Mouse (Mus musculus) cerebellum, adult (tissue): ENCODE data around the gene Osgep.
"Not testable (repeated sequence)": the region's sequence is repeated elsewhere in the genome, so short reads cannot be mapped to it uniquely, and the experiment has no call there.

Experiments
- ATAC-seq: cut with Nextera tagmentation; 2 replicates; pipeline ENCODE4 v1.9.2; 2017; ENCODE audit warnings: mild to moderate bottlenecking, moderate library complexity, mixed read lengths; ENCODE audit not compliant: insufficient number of reproducible peaks, low FRiP score, low TSS enrichment

The Osgep gene

DNA sequence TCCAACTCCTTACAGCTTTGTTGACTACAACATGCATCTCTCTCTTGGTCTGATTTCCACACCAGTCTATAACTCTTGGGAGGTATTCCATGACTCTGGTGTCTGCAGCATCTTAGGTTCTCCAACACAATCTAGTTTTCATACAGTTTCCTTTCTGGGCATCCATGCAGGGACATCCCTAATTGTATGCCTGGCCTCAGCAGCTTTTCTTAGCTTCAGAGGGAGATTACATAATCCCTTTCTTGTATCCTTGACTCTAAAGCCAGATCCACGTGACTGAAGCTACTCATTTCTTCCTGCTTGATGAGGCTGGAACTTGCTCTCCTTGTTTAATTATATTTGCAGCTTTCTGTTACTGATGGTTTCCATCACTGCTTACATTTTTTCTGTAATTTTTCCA, 12.0 kb upstream of the Osgep start:
- no peak for ATAC-seq

DNA sequence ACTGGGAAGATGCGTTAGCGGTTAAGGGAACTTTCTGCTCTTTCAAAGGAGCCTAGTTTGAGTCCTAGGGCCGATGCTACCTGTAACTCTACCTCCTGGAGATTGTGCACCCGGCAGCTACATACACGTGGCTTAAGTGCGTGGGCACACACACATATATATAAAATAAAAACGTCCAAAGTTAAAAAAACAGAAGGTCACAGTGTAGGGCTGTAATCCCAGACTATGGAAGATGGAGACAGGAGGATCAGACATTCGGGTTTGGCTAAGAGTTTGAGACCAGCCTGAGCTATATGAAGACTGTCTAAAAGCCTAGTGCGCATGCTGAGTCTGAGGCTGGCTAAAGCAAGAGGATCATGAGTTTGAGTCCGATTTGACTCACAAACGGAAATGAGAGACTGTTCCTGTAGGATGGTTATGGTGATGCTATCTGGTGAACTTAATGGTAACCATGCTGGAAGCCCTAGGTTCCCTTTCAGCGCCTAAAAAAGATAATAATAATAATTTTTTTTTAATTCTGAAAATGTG, 6.9 kb upstream of the Osgep start:
- no peak for ATAC-seq

DNA sequence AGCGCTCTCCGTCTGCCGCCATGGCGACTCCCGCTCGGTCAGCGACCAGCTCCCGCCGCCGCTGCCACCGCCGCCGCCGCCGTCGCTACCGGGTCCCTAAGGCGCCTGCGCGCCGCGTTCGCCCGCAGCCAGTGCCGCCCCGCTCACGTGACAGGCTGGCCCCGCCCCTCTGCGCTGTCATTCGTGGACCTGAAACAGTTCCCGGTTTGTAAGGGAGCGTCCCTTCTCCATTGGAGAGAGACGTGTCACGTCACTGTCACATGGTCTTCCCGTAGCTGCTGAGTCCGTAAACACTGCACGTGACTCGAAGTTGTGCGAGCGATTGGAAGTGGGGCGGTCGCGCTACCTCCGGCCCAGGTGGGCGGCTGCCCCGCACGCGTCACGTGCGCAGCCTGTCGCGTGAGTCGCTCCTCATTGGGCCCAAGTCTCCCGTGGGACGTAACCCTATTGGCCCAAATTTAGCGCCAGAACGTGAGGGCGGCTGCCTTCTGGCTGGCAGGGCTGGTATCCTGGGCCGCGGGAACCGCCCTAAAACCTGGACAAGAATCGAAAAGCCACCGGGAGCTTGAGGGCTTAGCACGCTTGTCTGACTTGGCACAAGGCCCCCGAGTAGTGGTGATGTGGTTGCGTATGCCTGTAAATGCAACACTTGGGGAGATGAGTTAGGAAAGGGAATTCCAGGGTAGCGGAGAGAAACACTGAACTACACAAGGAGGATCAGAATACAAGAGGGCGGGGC, 6.2 kb upstream of the Osgep start, which contains the start of the genes Pip4p1 and Pnp:
Gene Pip4p1 (minus strand): TSS at position 103 of the 739 bp plus-strand sequence.
Gene Pnp (plus strand): TSS at position 329 of the 739 bp plus-strand sequence.
- peak; percentile 95 for ATAC-seq

DNA sequence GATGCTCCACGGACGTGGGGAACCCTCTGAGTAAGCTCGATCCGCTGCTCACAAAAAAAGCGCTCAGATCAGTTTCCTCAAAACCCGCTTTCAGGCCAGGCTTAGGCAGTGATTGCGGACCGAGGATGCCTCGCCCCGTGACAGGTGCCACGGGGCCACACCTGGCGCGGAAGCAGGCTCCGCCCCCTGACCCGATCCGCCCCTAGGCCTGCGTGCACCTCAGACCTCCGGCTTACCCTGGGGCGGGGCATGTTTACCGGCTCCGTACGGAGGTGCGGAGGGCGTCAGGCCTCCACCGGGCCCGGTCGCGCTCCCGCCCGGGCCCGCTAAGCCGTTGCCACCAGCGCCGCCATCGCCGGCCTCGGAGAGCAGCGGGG, 5.7 kb upstream of the Osgep start:
- peak; percentile 63 for ATAC-seq

DNA sequence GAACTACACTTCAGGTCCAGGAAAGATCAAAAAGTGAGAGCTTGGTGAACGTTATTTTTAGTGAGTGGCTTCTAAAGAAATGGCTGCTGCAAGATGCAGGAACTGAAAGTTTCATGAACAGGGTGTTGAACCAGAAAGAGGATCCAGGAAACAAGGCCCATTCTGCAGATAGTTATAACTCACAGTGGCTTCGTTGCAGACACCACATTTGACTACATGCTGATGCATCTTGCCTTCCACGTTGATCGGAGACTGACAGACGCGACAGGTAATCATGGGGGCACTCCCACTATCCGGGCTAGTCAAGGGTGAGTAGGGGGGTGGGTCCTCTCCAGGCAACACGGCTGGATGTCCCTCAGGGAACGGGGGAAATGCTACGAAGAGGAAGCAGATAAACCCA, 5.3 kb upstream of the Osgep start:
- ATAC-seq: no peak

DNA sequence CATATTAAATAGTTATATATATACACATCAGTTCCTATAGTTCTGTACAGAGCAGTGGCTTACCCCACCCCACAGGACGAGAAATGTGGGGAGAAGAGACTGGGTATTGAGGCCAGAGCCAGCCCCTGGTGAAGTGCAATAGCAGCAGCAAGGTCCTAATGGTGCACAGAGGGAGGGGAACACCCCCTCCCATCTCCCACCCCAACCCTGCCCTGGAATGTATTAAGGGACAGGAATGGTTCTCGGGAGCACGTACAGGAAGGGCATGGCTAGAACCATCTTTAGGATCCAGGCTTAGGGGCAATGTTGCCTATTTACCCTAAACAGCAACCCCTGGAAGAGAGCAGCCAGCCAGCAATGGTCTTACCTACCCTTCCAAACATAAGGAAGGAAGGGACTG, 2.7 kb upstream of the Osgep start:
- ATAC-seq: no peak

DNA sequence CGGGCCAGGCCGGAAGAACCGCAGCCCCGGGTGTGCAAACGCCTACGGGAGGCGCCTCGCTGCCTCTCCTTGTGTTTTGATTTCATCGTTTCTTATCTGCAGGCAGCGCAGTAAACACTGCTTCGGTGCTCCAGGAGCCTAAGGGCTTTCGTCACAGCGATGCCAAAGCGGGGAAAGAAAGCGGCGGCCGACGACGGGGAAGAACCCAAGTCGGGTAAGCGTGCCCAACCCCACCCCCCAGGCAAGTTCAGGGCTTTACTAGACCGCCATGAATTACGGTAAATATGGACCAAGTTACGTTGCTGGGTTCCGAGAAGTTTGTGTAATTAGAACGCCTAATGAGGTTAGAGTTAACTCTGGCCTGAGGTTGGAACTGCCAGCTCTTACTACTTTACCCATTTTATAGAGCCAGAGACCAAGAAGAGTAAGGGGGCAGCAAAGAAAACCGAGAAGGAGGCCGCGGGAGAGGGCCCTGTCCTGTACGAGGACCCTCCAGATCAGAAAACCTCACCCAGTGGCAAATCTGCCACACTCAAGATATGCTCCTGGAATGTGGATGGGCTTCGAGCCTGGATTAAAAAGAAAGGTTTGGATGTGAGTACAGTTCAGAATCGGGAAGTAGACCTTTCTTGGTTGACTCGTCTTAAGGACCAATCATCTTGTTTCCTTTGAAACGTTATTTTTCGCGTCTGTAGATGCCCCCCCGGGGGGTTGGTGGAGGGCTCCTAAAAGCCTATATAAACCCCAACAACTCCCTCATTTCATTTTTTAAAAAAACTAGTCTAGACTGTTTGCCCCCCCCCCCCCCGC, 623 bp upstream of the Osgep start:
- no peak for ATAC-seq

DNA sequence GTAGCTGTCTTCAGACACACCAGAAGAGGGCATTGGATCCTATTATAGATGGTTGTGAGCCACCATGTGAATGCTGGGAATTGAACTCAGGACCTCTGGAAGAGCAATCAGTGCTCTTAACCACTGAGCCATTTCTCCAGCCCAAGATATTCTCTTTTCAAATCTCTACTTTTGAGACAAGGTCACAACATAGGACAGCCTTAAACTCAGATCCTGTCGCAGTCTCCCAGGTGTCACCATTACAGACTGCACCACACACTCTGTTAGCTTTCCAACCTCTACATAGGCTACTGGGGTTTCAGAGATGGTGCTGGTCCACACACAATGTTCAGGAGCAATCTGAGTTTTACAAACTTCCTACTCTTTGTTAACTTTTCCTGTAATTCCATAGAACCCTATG, 1.3 kb downstream of the Osgep start:
- ATAC-seq: not testable (repeated sequence)

DNA sequence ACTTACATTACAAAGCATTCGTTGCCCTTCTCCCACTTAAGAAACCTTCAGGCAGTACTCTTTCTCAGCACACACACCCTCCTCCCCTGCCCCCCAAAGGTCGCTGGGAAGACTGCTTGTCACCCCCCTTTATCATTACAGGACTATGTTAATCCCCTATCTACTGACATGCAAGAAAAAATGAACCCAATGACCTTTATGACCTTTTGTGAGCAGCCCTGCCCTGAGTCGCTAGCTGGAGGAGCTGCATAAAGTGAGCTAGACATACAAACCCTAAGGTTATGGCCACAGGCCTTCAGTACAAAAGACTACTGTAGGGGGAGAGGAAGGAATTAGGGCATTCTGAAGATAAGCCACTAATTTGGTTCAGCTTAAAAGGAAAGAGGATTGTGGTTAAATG, 13.3 kb downstream of the Osgep start:
- ATAC-seq: no peak

DNA sequence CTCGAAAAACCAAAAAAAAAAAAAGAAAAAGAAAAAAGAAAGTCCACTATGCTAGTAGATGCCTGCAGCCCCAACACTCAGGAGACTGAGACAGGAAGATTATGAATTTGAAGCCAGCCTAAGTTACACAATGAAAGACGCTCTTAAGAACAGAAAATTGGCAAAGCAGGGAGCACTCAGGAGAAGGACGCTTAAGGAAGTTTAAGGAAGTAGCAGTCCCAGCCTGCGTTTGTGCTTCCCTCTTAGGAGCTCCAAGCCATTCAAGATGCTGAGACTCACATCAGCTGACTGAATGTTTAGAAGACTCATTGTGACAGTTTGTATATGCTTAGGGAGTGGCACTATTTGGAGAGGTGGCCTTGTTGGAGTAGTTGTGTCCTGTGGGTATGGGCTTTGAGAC, 16.6 kb downstream of the Osgep start:
- ATAC-seq: no peak

DNA sequence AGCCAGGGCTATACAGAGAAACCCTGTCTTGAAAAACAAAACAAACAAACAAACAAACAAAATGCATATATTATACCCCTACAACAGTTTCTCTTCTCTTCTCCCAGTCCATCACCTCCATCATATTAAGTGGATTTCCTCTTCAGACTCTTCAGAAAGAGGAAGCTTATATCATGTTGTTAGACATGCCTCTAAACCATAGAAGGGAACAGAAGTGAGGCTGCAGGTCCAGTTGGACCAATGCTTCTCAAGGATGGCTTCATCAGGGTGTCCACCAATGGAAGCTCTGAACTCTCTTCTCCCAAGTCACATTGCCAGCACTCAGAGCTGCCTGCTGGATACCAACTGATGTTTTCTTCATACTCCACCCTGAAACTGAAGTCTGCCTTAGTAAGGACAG, 19.4 kb downstream of the Osgep start:
- not testable (repeated sequence) for ATAC-seq

DNA sequence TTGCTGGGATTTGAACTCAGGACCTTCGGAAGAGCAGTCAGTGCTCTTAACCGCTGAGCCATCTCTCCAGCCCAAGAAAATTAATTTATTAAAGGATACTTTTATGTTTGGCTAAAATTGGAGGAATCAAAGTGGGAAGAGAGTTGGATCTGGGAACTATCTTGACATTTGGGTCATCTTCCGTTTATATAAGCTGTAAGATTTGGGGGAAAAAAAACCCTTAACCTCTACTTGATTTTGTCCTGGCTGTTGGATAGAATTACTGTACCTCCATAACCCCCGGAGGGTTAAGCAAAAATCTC, 19.9 kb downstream of the Osgep start:
- ATAC-seq: no peak

DNA sequence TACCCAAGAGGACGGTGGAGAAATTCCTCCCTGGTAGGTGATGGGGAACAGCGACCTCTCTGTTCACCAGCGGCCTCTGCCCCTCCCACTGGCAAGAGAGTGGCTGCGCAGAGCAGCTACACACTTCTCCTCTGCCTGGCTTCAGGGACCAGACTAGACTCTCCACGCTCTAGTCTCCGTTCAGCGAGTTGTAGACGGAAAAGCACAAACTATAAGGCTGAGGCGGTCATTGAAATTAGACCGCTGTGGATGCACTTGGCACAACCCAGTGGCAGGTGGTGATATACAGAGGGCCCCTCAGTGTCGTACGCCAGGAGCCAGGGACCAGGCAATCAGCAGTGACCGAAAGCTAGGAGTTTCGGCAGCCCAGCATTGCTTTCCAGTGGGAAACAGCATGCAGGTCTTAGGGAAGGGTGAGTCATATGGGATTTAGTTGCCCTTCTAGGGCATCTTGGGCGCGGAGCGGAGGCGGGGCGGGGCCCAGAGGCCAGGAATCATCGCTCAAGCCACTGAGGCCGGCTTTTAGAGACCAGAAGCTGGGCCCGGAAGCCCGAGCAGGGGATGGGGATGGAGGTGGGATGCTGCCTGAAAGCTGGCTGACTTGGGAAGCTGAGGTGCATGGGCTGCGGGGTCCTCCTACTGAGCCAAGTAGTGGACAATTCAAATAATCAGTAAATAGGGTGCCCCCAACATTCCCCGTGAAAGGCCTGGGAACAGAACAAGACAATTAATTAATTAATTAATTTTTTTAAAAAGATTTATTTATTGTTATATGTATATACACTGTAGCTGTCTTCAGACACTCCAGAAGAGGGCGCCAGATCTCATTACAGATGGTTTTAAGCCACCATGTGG, 20.5 kb downstream of the Osgep start:
- peak; percentile 99 for ATAC-seq

DNA sequence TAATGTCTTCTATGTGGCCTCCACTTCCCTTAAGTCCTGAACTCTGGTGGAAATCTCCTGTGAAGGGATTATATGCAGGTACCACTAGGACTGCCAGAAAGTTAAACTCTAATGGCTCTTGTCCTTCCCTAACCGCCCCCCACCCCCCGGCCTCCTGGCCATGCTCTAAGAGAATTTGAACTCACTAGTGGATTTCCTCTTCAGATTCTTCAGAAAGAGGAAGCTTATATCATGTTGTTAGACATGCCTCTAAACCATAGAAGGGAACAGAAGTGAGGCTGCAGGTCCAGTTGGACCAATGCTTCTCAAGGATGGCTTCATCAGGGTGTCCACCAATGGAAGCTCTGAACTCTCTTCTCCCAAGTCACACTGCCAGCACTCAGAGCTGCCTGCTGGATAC, 26.7 kb downstream of the Osgep start:
- not testable (repeated sequence) for ATAC-seq

DNA sequence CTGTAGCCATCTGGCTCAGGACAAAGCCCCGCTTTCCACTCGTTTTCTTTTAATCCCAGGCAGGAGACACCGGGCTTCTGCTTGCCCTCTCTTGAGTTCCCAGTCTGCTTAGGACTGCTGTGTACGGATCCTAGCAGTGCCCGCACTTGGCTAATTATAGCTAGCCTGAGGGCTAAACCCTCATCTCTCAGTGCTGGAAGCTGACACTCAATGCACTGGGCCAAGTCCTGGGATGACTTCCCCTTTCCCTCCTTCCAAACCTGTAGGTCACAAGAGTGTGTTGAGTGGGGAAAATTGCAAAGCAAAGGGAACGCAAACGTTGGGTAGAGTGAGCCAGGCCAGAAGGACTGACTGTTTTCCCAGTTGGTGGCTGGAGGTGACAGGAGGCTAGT, 27.3 kb downstream of the Osgep start, which contains the start of gene Klhl33:
Gene Klhl33 (minus strand): TSS at position 134 of the 392 bp plus-strand sequence.
- ATAC-seq: peak; percentile 46

DNA sequence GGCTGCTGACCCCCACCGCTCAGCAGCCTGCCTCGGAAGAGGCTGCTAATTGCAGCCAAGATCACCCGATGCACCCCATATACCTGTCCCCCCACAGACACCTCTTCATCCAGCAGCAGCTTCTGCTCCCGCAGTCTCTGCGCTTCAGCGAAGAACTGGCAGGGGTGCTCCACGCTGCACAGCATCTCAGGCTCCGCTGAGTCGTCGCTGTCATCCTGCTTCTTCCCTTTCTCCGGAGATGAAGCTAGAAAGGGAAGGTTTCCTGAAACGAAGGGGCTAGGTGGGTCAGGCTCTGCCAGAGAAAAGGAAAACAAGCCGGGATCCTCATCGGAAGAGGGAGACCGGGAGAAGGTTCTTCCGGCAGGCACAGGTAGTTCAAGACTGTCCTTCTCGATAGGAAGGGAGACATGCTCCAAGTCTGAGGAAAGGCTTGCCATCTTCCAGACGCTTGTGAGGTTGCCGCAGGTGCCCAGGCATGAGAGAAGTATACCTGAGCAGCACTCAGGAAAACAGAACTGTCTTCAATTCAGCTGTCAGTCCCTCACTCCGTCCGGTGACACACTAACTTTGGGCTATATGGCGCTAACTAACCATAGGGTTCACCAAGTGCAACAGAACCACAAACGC, 27.8 kb downstream of the Osgep start:
- ATAC-seq: peak; percentile 51

DNA sequence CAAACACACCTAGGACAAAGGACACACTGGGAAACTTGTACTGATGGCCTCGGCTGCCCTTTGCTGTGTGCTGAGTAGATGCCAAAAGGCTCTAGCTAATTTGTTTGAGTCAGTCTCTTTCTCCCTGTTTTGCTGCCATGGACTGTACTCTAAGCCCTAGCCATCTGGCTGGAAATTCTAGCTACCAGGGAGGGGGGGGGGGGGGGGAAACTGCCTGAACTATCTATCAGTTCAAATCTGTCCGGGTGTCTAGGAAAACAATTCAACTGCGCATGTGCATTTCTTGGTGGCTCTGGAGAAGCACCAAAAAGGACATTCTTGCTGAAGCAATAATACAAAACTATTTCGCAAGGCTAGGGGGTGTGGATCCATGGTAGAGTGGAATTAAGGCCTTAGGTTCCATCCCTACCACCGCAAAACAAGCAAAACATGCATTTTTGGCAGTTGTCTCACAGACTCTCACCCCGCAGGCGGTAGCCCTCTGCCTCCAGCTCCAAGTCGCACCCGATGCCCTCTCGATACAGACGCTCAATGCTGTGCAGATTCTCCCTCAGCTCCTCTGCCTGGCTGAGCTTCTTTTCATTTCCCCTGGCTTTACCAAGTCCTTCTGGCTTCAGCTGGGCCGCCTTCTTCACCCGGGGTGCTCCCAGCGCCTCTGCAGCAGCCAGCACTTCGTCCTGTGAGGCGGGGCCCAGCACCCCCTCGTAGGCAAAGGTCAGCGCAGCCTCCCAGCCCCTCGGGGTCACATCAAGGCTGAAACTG, 28.5 kb downstream of the Osgep start:
- peak; percentile 73 for ATAC-seq

DNA sequence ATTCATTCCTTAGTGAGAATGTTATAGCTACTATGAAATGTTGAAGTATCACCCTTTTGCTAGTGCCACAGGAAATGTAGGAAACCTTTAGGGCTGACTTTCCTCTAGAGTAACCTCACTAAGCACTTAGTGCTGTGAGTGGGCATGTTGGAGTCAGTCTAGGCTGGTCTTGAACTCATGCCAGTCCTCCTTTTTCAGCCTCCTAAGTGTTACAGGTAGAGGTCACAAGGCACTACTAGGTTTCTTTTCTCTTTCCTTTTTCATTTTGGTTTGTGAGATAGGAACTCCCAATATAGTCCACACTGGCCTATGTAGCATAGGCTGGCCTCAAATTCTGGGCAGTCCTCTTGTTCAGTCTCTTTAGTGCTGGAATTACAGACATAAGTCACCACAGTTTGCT, 29.3 kb downstream of the Osgep start:
- no peak for ATAC-seq
